Mouse (Mus musculus): ENCODE results near the gene Spn. TPM values are rescaled to one million over a fixed set of nuclear protein-coding genes. Genes with fewer than 3 reads are reported as not detected.

Spn gene
- polyA plus RNA-seq, 1 experiment from 2014 or later, result 0.39 TPM

DNA sequence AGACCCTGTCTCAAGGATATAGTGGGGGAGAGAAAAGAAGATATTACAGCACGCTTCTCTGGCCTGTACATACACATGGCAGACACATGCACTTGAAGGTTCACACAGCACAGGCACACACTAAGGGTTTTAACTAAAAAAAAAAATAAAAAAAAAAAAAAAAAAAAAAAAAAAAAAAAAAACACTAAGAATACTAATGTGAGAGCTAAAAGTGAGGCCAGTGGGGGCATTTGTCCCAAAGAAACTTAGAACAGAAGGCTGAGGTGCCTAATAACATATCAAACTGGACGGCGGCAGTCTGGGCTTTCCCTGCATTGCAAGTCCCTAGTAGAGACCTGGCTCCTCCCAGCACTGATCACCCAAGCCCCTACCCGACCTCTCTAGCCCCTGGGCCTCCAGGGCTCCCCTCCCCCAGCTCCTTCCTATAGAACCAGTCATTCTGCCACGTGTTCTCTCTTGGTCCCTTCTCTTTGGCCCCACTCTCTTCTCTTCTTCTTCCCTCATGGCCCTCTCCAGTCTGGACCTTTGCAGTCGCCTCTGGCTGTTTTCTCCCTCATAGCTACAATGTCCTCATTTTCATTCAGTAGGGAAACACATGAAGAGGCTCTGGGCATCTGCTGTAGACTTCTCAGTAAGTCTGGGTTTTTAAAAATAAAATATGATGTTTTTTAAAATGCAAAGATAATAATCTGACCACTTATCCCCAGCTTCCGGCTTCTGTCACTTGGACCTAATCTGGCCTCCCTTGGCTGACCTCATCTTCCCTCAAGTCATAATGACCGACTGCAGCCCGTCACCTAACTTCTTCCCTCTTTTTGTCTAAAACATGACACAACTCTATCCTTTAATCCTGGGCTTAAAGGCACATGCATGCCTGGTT is 8.0 kb upstream of the Spn start:
- no peak overlapping the region for H3K4me3 ChIP-seq (ENCODE audit: low read depth, low read length)
- H3K9me3 ChIP-seq (replicated peaks; ENCODE audit: control insufficient read depth, low read length), result no peaks in the 10 kb centered on the region
- H3K27ac ChIP-seq (ENCODE audit: low read depth, low read length), result no peak overlapping the region
- H3K27me3 ChIP-seq (ENCODE audit: control insufficient read depth, insufficient read depth, low read length), result no peaks in the 10 kb centered on the region
- ATAC-seq (replicated peaks; ENCODE audit: insufficient number of reproducible peaks, low FRiP score, low TSS enrichment), result no peak
- no peak overlapping the region for H3K4me2 ChIP-seq
- H3K9ac ChIP-seq (ENCODE audit: low read depth, low read length), result no peak overlapping the region
- no peaks in the 10 kb centered on the region for H3K36me3 ChIP-seq (ENCODE audit: control insufficient read depth, insufficient read depth, low read length)
- no peaks in the 10 kb centered on the region for H3K4me1 ChIP-seq (ENCODE audit: control insufficient read depth, insufficient read depth, low read length)
- WGBS (ENCODE audit: insufficient replicate concordance), result 50% methylated on average over 9 of the region's 9 CpGs

- no peaks in the 10 kb centered on the region for H3K4me1 ChIP-seq (ENCODE audit: control insufficient read depth, insufficient read depth, low read length)
- H3K27me3 ChIP-seq (ENCODE audit: control insufficient read depth, insufficient read depth, low read length), result no peaks in the 10 kb centered on the region
- no peak overlapping the region for H3K4me2 ChIP-seq
- H3K9me3 ChIP-seq (replicated peaks; ENCODE audit: control insufficient read depth, low read length), result no peaks in the 10 kb centered on the region
- no peak overlapping the region for H3K27ac ChIP-seq (ENCODE audit: low read depth, low read length)
- no peaks in the 10 kb centered on the region for H3K36me3 ChIP-seq (ENCODE audit: control insufficient read depth, insufficient read depth, low read length)
- H3K4me3 ChIP-seq (ENCODE audit: low read depth, low read length), result no peak overlapping the region
- WGBS (ENCODE audit: insufficient replicate concordance), result 69% methylated on average over 7 of the region's 7 CpGs
- no peak for ATAC-seq (replicated peaks; ENCODE audit: insufficient number of reproducible peaks, low FRiP score, low TSS enrichment)
- H3K9ac ChIP-seq (ENCODE audit: low read depth, low read length), result no peak overlapping the region
Measured at GRCm38 (mm10) chr7:127144412-127144811, 6.8 kb upstream of the Spn start.

- no peak overlapping the region for H3K4me3 ChIP-seq (ENCODE audit: low read depth, low read length)
- WGBS (ENCODE audit: insufficient replicate concordance), result 79% methylated on average over 4 of the region's 4 CpGs
- H3K4me2 ChIP-seq, result no peak overlapping the region
- no peaks in the 10 kb centered on the region for H3K27me3 ChIP-seq (ENCODE audit: control insufficient read depth, insufficient read depth, low read length)
- no peak overlapping the region for H3K27ac ChIP-seq (ENCODE audit: low read depth, low read length)
- H3K9ac ChIP-seq (ENCODE audit: low read depth, low read length), result no peak overlapping the region
- no peak for ATAC-seq (replicated peaks; ENCODE audit: insufficient number of reproducible peaks, low FRiP score, low TSS enrichment)
- H3K4me1 ChIP-seq (ENCODE audit: control insufficient read depth, insufficient read depth, low read length), result no peaks in the 10 kb centered on the region
- no peaks in the 10 kb centered on the region for H3K36me3 ChIP-seq (ENCODE audit: control insufficient read depth, insufficient read depth, low read length)
- H3K9me3 ChIP-seq (replicated peaks; ENCODE audit: control insufficient read depth, low read length), result no peaks in the 10 kb centered on the region
Measured at GRCm38 (mm10) chr7:127142666-127143065, 5.0 kb upstream of the Spn start.

DNA sequence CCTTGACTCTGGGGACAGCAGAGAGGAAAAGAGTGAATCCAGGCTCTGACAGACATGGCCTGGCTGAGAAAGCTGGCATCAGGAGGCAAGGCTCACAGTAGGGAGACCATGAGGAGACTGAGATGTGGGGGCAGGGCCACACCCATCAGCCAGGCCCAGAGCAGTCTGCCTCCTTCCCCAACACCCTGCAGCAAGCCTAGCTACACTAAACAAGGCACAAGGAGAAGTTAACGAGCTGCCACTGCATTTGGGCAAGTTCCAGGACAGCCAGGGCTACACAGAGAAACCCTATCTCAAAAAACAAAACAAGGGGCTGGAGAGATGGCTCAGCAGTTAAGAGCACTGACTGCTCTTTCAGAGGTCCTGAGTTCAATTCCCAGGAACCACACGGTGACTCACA is 4.6 kb upstream of the Spn start:
- ATAC-seq (replicated peaks; ENCODE audit: insufficient number of reproducible peaks, low FRiP score, low TSS enrichment), result no peak
- H3K27ac ChIP-seq (ENCODE audit: low read depth, low read length), result no peak overlapping the region

DNA sequence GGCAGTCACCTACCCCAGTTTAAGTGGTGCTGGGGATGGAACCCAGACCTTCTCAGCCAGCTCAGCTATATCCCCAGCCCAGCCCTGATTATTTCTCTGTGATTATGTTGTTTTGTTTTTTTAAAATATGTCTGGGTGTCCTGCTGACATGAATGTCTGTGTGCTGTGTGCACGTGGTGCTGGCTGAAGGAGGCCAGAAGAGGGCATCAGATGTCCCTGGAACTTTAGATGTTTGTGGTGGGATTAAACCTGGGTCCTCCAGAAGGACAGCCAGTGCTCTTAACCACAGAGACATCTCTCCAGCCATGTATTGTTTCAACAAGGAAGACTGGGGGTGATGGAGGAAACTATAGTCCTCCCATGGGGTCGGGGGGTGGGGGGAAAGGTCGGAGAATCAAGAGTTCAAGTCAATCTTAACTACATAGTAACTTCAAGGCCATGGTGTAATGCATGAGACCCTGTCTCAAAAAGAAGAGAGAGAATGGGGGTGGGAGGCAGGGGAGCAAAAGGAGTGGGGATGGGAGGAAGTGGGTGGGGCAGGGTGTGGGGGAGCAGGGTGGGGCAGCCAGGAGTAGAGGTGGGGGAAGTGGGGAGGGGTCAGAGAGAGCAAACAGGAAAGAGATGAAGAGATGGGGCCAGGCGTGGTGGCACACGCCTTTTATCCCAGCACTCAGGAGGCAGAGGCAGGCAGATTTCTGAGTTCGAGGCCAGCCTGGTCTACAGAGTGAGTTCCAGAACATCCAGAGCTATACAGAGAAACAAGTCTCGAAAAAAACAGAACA is 3.2 kb upstream of the Spn start:
- ATAC-seq (replicated peaks; ENCODE audit: insufficient number of reproducible peaks, low FRiP score, low TSS enrichment), result no peak
- Histone ChIP-seq H3K27ac (ENCODE audit: low read depth, low read length) (no peak overlapping the region), H3K9me3 (replicated peaks; ENCODE audit: control insufficient read depth, low read length) (no peaks in the 10 kb centered on the region), H3K4me1 (ENCODE audit: control insufficient read depth, insufficient read depth, low read length) (no peaks in the 10 kb centered on the region), H3K27me3 (ENCODE audit: control insufficient read depth, insufficient read depth, low read length) (no peaks in the 10 kb centered on the region; the same call in 1 of the 2 replicates), H3K36me3 (ENCODE audit: control insufficient read depth, insufficient read depth, low read length) (no peaks in the 10 kb centered on the region), H3K9ac (ENCODE audit: low read depth, low read length) (no peak overlapping the region), H3K4me3 (ENCODE audit: low read depth, low read length) (no peak overlapping the region), H3K4me2 (no peak overlapping the region)
- WGBS (ENCODE audit: insufficient replicate concordance), result 64% methylated on average over 7 of the region's 7 CpGs

More for the DNA sequence above, 4.6 kb upstream of the Spn start:
- 42% methylated on average over 2 of the region's 2 CpGs for WGBS (ENCODE audit: insufficient replicate concordance)
- H3K27me3 ChIP-seq (ENCODE audit: control insufficient read depth, insufficient read depth, low read length), result no peaks in the 10 kb centered on the region
- no peaks in the 10 kb centered on the region for H3K4me1 ChIP-seq (ENCODE audit: control insufficient read depth, insufficient read depth, low read length)
- no peak overlapping the region for H3K4me3 ChIP-seq (ENCODE audit: low read depth, low read length)
- H3K4me2 ChIP-seq, result no peak overlapping the region
- no peaks in the 10 kb centered on the region for H3K9me3 ChIP-seq (replicated peaks; ENCODE audit: control insufficient read depth, low read length)
- no peak overlapping the region for H3K9ac ChIP-seq (ENCODE audit: low read depth, low read length)
- H3K36me3 ChIP-seq (ENCODE audit: control insufficient read depth, insufficient read depth, low read length), result no peaks in the 10 kb centered on the region

DNA sequence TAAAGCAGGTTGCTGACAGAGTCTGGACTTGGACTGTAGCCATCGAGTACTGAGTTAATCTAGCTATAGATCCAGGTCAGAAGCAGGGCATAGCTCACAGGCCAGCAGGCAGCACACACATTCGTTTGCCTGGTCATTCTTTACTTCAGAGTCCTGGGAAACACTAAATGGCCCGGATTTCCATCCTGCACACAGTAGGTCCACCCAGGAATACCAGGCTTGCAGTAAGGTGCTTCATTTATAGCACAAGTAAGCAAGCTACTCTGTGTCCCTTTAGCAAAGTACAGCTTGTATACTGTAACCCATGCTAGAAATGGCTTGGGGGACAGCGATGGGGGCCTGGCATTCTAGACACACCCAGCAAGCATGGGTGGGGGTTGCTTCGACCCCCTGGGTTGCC is 1.9 kb upstream of the Spn start:
- ATAC-seq (replicated peaks; ENCODE audit: insufficient number of reproducible peaks, low FRiP score, low TSS enrichment), result no peak
- 52% methylated on average over 5 of the region's 5 CpGs for WGBS (ENCODE audit: insufficient replicate concordance)

DNA sequence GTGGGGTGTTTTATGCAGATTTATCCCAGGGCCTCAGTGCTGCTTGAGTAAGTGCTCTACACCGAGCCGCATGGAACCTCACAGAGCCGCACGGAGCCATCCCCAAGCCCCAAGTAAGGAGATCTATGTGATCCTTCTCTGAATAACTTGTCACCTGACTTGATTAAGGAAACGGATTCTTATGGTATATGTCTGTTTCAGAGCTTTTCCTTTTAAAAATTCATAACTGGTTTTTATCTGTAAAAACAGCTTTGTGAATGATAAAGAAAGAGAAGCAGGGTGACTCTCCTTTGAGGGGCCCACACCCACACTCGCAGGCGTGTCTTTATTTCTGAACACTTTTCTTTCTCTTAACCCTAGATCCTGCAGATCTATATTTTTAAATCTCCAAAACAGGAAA is 1.5 kb upstream of the Spn start:
- no peak overlapping the region for H3K4me2 ChIP-seq
- no peaks in the 10 kb centered on the region for H3K9me3 ChIP-seq (replicated peaks; ENCODE audit: control insufficient read depth, low read length)
- no peak overlapping the region for H3K27ac ChIP-seq (ENCODE audit: low read depth, low read length)
- no peaks in the 10 kb centered on the region; the same call in 1 of the 2 replicates for H3K27me3 ChIP-seq (ENCODE audit: control insufficient read depth, insufficient read depth, low read length)
- no peak overlapping the region for H3K9ac ChIP-seq (ENCODE audit: low read depth, low read length)
- no peaks in the 10 kb centered on the region for H3K36me3 ChIP-seq (ENCODE audit: control insufficient read depth, insufficient read depth, low read length)
- H3K4me1 ChIP-seq (ENCODE audit: control insufficient read depth, insufficient read depth, low read length), result no peaks in the 10 kb centered on the region
- no peak overlapping the region for H3K4me3 ChIP-seq (ENCODE audit: low read depth, low read length)
- 89% methylated on average over 7 of the region's 7 CpGs for WGBS (ENCODE audit: insufficient replicate concordance)
- no peak for ATAC-seq (replicated peaks; ENCODE audit: insufficient number of reproducible peaks, low FRiP score, low TSS enrichment)

More for the DNA sequence above, 1.9 kb upstream of the Spn start:
- Histone ChIP-seq H3K27ac (ENCODE audit: low read depth, low read length) (no peak overlapping the region), H3K4me1 (ENCODE audit: control insufficient read depth, insufficient read depth, low read length) (no peaks in the 10 kb centered on the region), H3K9ac (ENCODE audit: low read depth, low read length) (no peak overlapping the region), H3K4me2 (no peak overlapping the region), H3K36me3 (ENCODE audit: control insufficient read depth, insufficient read depth, low read length) (no peaks in the 10 kb centered on the region), H3K9me3 (replicated peaks; ENCODE audit: control insufficient read depth, low read length) (no peaks in the 10 kb centered on the region), H3K4me3 (ENCODE audit: low read depth, low read length) (no peak overlapping the region), H3K27me3 (ENCODE audit: control insufficient read depth, insufficient read depth, low read length) (no peaks in the 10 kb centered on the region; the same call in 1 of the 2 replicates)

DNA sequence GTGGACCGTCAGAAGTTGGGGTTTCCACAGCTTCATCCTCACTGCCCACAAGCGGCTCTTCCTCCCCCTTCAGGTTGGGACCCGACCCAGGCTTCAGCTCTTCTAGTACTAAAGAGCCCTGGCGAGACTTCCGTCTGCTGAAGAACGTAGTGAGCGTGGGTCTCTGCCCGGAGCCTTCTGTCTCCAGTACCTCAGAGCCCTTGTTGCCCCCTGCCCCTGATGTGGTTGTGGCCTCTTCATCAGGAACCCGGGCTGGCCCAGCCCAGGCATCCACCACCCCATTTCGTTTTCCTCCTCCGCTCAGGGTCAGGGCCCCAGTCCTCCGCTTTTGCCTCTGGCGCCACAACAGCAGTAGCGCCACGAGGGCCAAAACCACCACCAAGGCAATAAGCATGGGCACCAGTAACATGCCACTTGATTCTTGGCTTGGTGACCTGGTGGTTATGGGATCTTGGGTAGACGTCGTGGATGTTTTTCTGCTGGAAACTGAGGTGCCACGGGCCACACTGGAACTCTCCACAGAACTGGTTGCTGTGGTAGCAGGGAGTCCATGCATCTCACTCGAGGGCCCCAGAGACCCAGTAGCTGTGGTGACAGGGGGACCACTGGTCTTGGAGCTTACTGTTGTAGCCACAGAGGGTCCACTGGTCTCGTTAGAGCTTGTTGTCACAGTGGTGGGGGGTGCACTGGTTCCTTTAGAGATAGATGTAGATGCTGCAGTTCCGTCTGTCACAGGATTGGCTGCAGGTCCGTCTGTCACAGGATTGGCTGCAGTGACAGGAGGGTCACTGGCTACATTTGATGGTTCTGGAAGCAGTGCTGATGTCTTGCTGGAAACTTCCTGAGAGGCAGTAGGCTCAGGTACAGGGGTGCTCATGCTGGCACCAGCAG is 1.2 kb downstream of the Spn start:
- Histone ChIP-seq H3K36me3 (ENCODE audit: control insufficient read depth, insufficient read depth, low read length) (no peaks in the 10 kb centered on the region), H3K4me1 (ENCODE audit: control insufficient read depth, insufficient read depth, low read length) (no peaks in the 10 kb centered on the region), H3K27ac (ENCODE audit: low read depth, low read length) (no peak overlapping the region), H3K9me3 (replicated peaks; ENCODE audit: control insufficient read depth, low read length) (no peaks in the 10 kb centered on the region), H3K4me2 (no peak overlapping the region), H3K9ac (ENCODE audit: low read depth, low read length) (no peak overlapping the region), H3K4me3 (ENCODE audit: low read depth, low read length) (no peak overlapping the region), H3K27me3 (ENCODE audit: control insufficient read depth, insufficient read depth, low read length) (no peaks in the 10 kb centered on the region; the same call in 1 of the 2 replicates)
- WGBS (ENCODE audit: insufficient replicate concordance), result 71% methylated on average over 22 of the region's 22 CpGs
- no peak for ATAC-seq (replicated peaks; ENCODE audit: insufficient number of reproducible peaks, low FRiP score, low TSS enrichment)

All from heart, embryonic 11.5 days (tissue).